Mouse (Mus musculus) thymus, postnatal 25 days (tissue): ENCODE results near the gene S100a3.

Source experiments
- DNase-seq: peaks from one replicate; pipeline ENCODE4 v3.0.0; 2022

The S100a3 gene

GRCm38 (mm10) chr3:90604416-90604815, 44.0 kb downstream of the S100a3 start:
- DNase-seq = no peak

- DNase-seq = no peak
Measured at GRCm38 (mm10) chr3:90605049-90605448, 44.7 kb downstream of the S100a3 start.

GRCm38 (mm10) chr3:90605736-90606135, 45.4 kb downstream of the S100a3 start:
- DNase-seq = no peak

DNA sequence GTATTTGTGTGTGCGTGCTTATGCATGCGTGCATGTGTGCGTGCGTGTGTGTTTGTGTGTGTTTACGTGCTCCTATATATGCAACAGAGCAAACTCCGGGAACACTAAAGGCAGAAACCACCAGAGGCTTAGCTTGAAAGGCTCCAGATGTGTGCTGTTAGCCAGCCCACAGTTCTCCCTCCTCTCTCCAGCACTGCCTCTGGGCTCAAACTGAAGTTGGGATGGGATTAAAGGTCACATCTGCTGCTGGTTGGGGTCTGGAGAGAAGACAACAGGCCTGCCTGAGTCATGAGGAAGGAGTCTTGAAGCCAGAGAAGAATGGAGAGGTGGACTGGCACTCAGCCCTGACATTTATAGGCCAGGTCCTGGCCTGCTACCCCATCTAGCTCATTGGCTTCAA, 45.8 kb downstream of the S100a3 start:
- no peak for DNase-seq

DNA sequence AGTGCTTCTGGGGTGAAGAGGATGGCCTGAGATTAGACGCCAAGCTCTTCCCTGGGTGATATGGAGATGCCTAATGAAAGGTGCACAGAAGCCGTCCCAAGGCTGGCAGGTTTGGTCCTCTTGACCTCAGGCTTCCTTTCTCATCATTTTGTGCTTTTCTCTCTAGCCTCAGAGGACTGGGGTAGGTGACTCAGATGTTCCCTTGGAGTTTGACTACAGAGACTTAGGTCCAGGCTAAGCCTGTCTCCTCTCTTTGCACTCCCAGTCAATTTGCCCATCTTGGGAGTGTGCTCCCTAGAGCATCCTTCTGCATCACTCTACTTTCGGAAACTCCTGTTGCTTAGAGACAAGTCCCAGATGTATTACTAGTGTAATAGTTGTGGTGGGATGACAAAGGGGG, 47.0 kb downstream of the S100a3 start:
- no peak for DNase-seq

- no peak for DNase-seq
Measured at GRCm38 (mm10) chr3:90608223-90608622, 47.8 kb downstream of the S100a3 start, which contains the start of gene S100a5. Gene S100a5, plus strand, starts transcription at chr3:90608523.

DNA sequence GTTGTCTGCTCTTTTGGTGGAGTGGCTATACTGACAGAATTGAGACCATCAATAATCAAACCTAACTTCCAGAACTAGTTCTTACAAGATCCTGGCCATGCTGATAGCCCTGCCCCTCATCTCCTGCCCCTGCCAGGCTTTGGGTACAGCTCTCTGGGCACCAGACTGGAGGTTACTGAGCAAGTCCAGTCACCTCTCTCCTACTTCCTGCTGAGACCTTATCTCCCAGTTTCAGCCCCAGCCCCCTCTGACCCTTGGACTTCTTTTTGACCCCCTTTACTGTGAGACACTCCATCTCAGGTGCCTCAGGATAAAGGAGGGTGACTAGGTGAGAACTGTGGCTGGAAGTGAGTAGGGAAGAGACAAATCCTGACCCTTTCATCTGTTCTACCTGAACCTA, 48.7 kb downstream of the S100a3 start:
- no peak for DNase-seq

- DNase-seq = no peak
Measured at GRCm38 (mm10) chr3:90611494-90611893, 51.1 kb downstream of the S100a3 start.

DNA sequence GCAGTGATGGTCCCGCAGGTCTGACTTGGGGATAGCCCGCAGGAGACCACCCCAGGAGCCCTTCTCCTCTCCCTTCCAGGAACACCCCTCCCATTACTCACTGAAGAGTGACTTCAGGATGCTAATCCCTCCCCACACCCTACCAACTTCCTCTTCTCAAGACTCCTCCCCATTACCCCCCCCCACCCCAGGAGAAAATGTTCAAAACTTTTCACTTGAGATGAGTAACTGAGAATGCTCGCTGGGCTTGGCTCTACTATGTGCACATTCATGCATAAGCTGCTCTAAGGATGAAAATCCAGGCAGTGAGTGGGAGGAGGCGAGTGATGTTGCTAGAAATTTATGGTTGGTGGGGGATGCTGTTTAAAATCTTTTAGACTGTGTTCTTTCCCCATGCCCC, 51.7 kb downstream of the S100a3 start:
- no peak for DNase-seq

GRCm38 (mm10) chr3:90612728-90613291, 52.4 kb downstream of the S100a3 start, which contains the start of gene S100a6:
Gene S100a6, plus strand, starts transcription at chr3:90612882.
- DNase-seq = peak; percentile 85

DNA sequence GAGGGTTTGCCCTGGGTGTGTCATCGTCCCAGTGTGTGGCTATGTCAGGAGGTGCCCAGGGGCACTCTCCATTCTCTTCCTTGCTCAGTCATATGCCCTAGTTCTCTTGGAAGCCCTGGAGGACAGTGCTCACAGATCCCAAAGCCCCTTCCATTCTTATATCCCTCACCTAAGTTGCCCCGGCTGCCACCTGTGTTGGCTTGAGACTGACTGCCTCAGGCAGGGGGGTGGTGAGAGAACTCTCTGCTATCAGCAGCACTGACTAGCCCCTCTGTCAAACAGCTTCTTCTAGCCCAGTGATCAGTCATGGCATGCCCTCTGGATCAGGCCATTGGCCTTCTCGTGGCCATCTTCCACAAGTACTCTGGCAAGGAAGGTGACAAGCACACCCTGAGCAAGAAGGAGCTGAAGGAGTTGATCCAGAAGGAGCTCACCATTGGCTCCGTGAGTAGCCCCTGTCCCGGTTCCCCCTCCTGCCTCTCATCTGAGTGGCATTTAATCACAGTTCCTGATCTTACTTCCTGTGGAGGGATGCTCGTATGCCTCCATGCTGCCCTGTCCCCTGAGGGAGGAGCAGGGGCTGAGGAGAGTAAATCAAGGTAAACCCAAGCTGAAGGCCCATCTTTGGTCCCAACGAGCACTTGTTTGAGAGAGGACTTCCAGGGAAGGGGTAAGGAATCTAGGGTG, 53.2 kb downstream of the S100a3 start:
- DNase-seq = no peak

DNA sequence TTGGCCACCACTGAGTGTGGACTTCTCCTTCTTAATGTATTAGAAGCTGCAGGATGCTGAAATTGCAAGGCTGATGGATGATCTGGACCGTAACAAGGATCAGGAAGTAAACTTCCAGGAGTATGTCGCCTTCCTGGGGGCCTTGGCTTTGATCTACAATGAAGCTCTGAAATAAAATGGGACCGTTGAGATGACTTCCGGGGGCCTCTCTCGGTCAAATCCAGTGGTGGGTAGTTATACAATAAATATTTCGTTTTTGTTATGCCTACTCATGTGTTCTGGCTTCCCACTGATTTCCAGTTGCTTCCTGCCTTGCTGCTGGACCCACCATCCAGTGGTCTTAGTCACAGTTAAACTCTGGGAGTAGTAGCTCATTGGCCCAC, 53.8 kb downstream of the S100a3 start:
- no peak for DNase-seq

- no peak for DNase-seq
Measured at GRCm38 (mm10) chr3:90614611-90615251, 54.4 kb downstream of the S100a3 start.

DNA sequence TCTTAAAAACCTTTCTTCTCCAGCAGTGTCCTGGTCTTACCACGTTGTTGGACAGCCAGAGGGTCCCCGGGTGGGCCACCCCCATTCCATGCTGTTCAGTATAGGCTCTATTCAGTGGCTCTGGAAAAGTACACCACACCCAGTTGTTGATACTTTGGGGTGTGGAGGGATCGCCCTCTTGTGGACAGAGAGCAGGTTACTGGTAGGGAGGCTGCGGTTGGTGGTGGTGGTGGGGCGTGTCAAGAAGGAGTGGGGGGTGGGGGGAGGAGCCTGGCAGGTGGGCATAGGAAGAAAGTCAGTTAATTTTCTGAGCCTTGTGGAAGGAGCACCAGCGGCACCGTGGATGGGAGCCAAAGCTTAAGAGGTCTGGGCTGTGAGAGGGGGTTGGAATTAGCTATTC, 55.0 kb downstream of the S100a3 start:
- peak; percentile 85 for DNase-seq

GRCm38 (mm10) chr3:90615911-90616310, 55.5 kb downstream of the S100a3 start:
- DNase-seq = no peak

DNA sequence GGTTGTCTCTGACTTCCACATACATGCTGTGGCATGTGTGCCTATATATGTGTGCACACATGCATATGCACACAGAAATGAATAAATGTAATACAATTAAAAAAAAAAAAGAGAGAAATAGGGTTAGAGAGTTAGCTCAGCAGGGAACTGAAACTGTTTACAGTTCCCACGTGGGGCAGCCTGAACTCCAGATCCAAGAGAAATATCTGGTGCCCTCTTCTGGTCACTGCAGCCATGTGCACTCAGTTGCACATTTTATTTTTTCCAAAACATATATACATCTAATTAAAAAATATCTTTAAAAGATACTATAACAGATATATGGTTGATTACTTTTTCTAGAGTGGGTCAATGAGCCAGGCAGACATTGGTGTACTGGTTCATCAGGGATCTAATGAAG, 57.2 kb downstream of the S100a3 start:
- no peak for DNase-seq

- DNase-seq = no peak
Measured at GRCm38 (mm10) chr3:90621552-90621951, 61.2 kb downstream of the S100a3 start.

DNA sequence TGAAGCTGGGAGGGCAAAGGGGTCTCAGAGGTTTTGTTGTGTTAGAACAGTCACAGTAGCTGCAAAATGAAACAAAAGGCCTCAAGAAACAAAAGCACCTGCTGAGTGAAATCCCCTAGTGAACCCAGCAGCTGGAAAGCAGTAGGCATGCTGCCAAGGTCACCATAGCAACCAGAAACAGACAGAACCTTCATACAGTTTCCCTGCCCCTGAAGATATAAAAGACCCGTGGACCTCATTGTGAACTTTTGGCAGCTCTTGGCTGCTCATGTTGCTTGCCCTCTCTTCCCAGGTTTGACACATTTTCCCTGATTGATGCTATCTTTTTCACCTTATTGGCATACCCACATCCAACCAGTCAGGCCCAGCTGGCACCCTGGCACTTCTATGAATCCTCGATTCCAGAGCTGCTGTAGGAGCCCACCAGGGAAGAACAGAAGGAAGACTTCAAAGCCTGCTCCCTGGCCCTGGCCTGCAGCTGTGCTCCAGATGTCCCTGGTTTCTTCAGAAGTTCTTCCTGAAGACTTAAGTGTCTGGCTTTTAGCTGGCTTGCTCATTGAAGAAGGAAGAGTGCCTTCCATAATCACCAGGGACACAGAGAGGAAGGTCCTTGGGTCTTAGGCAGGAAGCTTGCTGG, 63.2 kb downstream of the S100a3 start:
- peak; percentile 69 for DNase-seq

GRCm38 (mm10) chr3:90625496-90625895, 65.1 kb downstream of the S100a3 start:
- DNase-seq = no peak

GRCm38 (mm10) chr3:90626266-90627021, 66.1 kb downstream of the S100a3 start:
- DNase-seq = no peak

DNA sequence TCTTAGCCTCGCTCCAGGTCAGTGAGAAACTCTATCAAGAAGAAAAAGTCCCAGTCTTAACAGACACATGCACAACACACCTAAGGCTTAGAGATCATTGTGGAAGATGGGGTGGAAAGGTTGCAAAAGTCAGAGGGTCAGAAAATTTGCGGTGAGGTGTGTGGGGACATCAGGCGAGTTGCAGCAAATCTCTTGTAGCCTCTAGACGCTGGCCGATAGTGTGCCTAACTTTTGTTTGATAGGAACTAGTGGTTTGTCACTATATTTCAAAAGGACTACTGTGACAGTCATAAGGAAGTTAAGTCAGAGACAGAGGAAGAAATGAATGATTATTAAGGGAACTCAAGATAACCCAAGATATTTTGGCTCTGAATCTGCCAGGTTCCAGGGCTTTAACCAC, 67.0 kb downstream of the S100a3 start:
- DNase-seq = no peak

GRCm38 (mm10) chr3:90627807-90628206, 67.4 kb downstream of the S100a3 start:
- DNase-seq = peak; percentile 33

DNA sequence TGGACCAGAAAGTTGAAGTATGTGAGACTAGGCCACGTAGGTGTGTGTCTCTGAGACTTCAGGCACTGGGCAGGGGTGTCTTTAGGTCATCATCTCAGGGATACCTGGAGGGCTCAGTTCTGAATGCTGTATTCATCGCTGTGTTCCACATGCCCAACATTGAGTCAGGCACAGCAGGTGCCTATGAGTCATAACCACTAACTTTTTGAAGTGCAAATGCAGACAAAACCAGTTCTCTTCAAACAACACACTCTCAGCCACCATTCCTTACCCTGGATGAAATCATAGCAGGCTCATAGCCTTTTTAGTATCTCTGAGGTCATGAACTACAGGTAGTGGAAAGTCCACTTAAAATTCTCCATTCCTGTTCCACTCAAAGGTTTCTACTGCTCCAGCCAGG, 68.9 kb downstream of the S100a3 start:
- DNase-seq = no peak
